Mouse (Mus musculus) limb, embryonic 11.5 days (tissue): Measurements from ENCODE around the gene A930033H14Rik. TPM values are rescaled to one million over a fixed set of nuclear protein-coding genes. Genes with fewer than 3 reads are reported as not detected.

Experiments
- ATAC-seq: fragments of 200-750 bp; cut with Nextera tagmentation; 2 replicates; pipeline ENCODE4 v1.8.0; 2017; ENCODE audit warnings: low read depth; ENCODE audit not compliant: insufficient number of reproducible peaks, low FRiP score, low TSS enrichment
- DNase-seq: peaks from one replicate; pipeline ENCODE4 v3.0.0-alpha.2; 2015; ENCODE audit warnings: low spot score
- H3K27ac ChIP-seq: fragments of 300-500 bp; sonication (generic); replicated peaks from 2 replicates; pipeline ENCODE4 v1.5.1; 2014; ENCODE audit warnings: low read depth, mild to moderate bottlenecking, low read length
- H3K27me3 ChIP-seq: fragments of 300-500 bp; sonication (generic); 2 replicates; pipeline ENCODE4 v1.6.1; 2014; ENCODE audit warnings: mild to moderate bottlenecking, low read length, mixed read lengths; ENCODE audit not compliant: control insufficient read depth, insufficient read depth
- H3K36me3 ChIP-seq: fragments of 300-500 bp; sonication (generic); 2 replicates; pipeline ENCODE4 v1.6.1; 2014; ENCODE audit warnings: mild to moderate bottlenecking, low read length, moderate library complexity, mixed read lengths; ENCODE audit not compliant: control insufficient read depth, insufficient read depth
- H3K4me1 ChIP-seq: fragments of 300-500 bp; sonication (generic); 2 replicates; pipeline ENCODE4 v1.6.1; 2014; ENCODE audit warnings: low read length, mixed read lengths; ENCODE audit not compliant: control insufficient read depth, insufficient read depth
- H3K4me2 ChIP-seq: fragments of 300-500 bp; sonication (generic); 2 replicates; pipeline ENCODE4 v1.6.1; 2014; ENCODE audit warnings: low read depth, mild to moderate bottlenecking, moderate library complexity; ENCODE audit not compliant: severe bottlenecking
- H3K4me3 ChIP-seq: fragments of 300-500 bp; sonication (generic); 2 replicates; pipeline ENCODE4 v1.5.1; 2014; ENCODE audit warnings: low read depth, low read length
- H3K9ac ChIP-seq: fragments of 300-500 bp; sonication (generic); 2 replicates; pipeline ENCODE4 v1.6.1; 2014; ENCODE audit warnings: mild to moderate bottlenecking, low read length
- H3K9me3 ChIP-seq: fragments of 300-500 bp; sonication (generic); 2 replicates; pipeline ENCODE4 v1.6.1; 2016; ENCODE audit warnings: low read length; ENCODE audit not compliant: control insufficient read depth
- WGBS: fragments of 180-500 bp; shearing (Covaris S2); extraction: QIAGEN DNeasy Blood & Tissue Kit; methylation state at CpG from one replicate; pipeline ENCODE4 v1.1.7; 2014; 5-methylcytosine and 5-hydroxymethylcytosine counted together
- polyA plus RNA-seq: library from polyadenylated mRNA; unstranded; fragments of >200 nt; fragmentation: Nextera tagmentation; extraction: Ambion mirVana; gene quantifications from 2 replicates; pipeline ENCODE4 v1.2.1, GENCODE M21; 2014

The A930033H14Rik gene
- polyA plus RNA-seq, 1 experiment from 2014 or later, result 2.3 TPM

DNA sequence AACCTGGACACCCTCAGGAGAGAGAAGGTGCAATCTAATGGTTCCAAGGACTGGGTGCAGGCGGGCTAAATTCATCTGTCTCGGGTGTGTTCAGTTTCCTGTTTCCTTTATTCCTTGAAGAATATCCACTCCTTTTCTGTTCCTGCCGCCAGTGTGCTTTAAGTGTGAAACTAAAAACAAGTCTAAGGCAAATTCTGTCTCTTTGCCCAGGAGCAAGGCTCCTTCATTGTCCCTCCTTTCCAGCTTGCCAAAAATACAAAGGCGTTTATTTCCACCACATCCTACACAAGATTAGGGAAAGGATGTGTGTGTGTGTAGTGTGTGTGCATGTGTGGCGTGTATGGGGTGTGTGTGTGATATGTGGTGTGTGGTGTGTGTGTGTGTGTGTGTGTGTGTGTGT is 50.3 kb downstream of the A930033H14Rik start:
- peak; percentile 7 for DNase-seq
- no peaks in the 10 kb centered on the region for H3K4me1 ChIP-seq
- H3K36me3 ChIP-seq, result no peaks in the 10 kb centered on the region
- H3K27ac ChIP-seq, result no peak overlapping the region
- 80% methylated on average over 5 of the region's 5 CpGs for WGBS
- no peak overlapping the region for H3K4me2 ChIP-seq
- no peak for ATAC-seq
- no peaks in the 10 kb centered on the region for H3K9me3 ChIP-seq
- no peak overlapping the region for H3K4me3 ChIP-seq
- H3K27me3 ChIP-seq, result no peaks in the 10 kb centered on the region
- no peak overlapping the region for H3K9ac ChIP-seq

DNA sequence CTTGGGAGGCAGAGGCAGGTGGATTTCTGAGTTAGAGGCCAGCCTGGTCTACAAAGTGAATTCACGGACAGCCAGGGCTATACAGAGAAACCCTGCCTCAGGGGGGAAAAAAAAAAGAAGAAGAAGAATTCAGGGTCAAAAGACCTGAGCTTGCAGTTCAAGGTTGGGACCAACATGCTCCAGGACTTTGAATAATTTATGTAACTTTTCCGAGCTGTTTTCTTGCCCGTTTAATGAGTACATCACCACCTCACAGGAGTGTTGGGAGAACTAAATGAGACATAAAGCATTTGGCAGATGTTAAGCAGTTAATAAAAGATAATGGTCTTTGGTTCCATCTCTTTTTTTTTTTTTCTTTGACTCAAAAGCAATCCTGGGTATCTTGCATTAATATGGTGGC is 51.4 kb downstream of the A930033H14Rik start:
- Histone ChIP-seq H3K4me1 (no peaks in the 10 kb centered on the region), H3K27me3 (no peaks in the 10 kb centered on the region), H3K4me3 (no peak overlapping the region), H3K9me3 (no peaks in the 10 kb centered on the region), H3K9ac (no peak overlapping the region), H3K4me2 (no peak overlapping the region), H3K36me3 (no peaks in the 10 kb centered on the region), H3K27ac (no peak overlapping the region)
- no peak for DNase-seq
- ATAC-seq, result no peak
- WGBS, result 86% methylated on average over 3 of the region's 3 CpGs

DNA sequence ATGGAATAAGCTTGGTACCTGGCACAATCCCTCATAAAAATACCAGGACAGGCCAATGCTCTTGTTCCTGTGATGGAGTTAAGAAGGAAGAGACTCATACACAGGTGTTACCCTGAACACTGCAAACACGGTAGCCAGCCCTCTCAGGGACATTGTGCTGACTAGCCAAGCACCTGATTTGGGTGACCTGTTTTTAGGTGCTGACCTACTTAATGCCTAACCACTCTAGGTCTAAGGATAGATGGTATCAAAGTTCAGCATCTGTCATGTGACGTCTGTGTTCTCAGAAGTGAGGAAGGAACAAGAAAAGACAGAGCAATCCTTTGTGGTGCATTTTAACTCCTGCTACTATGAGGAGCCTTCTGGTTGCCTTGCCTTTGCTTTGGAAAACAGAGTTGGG is 52.0 kb downstream of the A930033H14Rik start:
- no peak overlapping the region for H3K4me2 ChIP-seq
- no peaks in the 10 kb centered on the region for H3K4me1 ChIP-seq
- no peak overlapping the region for H3K9ac ChIP-seq
- peak; percentile 17 for DNase-seq
- no peak for ATAC-seq
- H3K9me3 ChIP-seq, result no peaks in the 10 kb centered on the region
- no peaks in the 10 kb centered on the region for H3K27me3 ChIP-seq
- 94% methylated on average over 2 of the region's 2 CpGs for WGBS
- H3K27ac ChIP-seq, result no peak overlapping the region
- no peak overlapping the region for H3K4me3 ChIP-seq
- no peaks in the 10 kb centered on the region for H3K36me3 ChIP-seq

Other genes with a start within 250 kb of the A930033H14Rik start
- 23.8 and 25.9 TPM in 2 replicates for gene Rhobtb1, start 61.7 kb downstream of the A930033H14Rik start, polyA plus RNA-seq
- gene Cdk1, start 139.8 kb upstream of the A930033H14Rik start, polyA plus RNA-seq, result 528 and 536 TPM in 2 replicates
- 22.3 and 25.1 TPM in 2 replicates for gene Ank3, start 185.7 kb upstream of the A930033H14Rik start, polyA plus RNA-seq